Mouse (Mus musculus) embryonic facial prominence, embryonic 10.5 days (tissue): ENCODE measurements around the gene Hspg2. TPM values are rescaled to one million over a fixed set of nuclear protein-coding genes. Genes with fewer than 3 reads are reported as not detected.
A peak's percentile ranks its signal among the peaks of the same experiment; 100 is the strongest.

ENCODE experiments used
- DNase-seq: peaks from one replicate; pipeline ENCODE4 v3.0.0-alpha.2; 2017; ENCODE audit warnings: low spot score
- H3K27ac ChIP-seq: fragments of 300-500 bp; sonication (generic); replicated peaks from 2 replicates; pipeline ENCODE4 v1.5.1; 2016; ENCODE audit warnings: mild to moderate bottlenecking
- H3K27me3 ChIP-seq: fragments of 300-500 bp; sonication (generic); replicated peaks from 2 replicates; pipeline ENCODE4 v1.6.1; 2016; ENCODE audit warnings: low read depth, mild to moderate bottlenecking; ENCODE audit not compliant: poor library complexity, severe bottlenecking
- H3K36me3 ChIP-seq: fragments of 300-500 bp; sonication (generic); replicated peaks from 2 replicates; pipeline ENCODE4 v1.6.1; 2016; ENCODE audit warnings: mild to moderate bottlenecking, moderate library complexity
- H3K4me1 ChIP-seq: fragments of 300-500 bp; sonication (generic); 2 replicates; pipeline ENCODE4 v1.6.1; 2016
- H3K4me3 ChIP-seq: fragments of 300-500 bp; sonication (generic); 2 replicates; pipeline ENCODE4 v1.5.1; 2016; ENCODE audit warnings: mild to moderate bottlenecking, moderate library complexity
- H3K9me3 ChIP-seq: fragments of 300-500 bp; sonication (generic); 2 replicates; pipeline ENCODE4 v1.6.1; 2016; ENCODE audit warnings: mild to moderate bottlenecking
- WGBS: fragments of 180-500 bp; shearing (Covaris S2); methylation state at CpG from one replicate; pipeline ENCODE4 v1.1.7; 2016; 5-methylcytosine and 5-hydroxymethylcytosine counted together
- polyA plus RNA-seq: library from polyadenylated mRNA; unstranded; fragments of >200 nt; fragmentation: Nextera tagmentation; extraction: Ambion mirVana; gene quantifications from 2 replicates; pipeline ENCODE4 v1.2.1, GENCODE M21; 2016

Gene Hspg2
- polyA plus RNA-seq, 1 experiment from 2014 or later, result 19.6 TPM

DNA sequence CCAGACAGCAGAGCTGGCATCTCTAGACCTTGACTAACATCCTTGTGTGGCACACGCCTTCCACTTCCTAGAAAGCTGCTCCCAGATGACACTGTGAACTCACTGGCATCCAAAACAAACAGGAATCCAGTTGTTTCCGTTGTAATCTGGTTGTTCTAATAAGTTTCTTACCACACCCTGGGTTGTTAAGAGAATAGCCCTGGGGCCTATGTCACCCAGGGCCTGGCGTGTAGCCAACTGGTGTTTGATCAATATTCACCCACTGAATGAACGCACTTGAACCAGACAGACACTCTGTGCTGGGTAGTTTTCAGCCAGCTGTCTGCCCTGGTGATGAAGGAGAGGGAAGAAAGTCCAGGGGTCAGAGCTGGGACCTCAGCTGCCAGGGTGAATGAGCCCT is 58.8 kb downstream of the Hspg2 start:
- no peaks in the 10 kb centered on the region for H3K9me3 ChIP-seq
- H3K27ac ChIP-seq, result no peak overlapping the region
- H3K4me3 ChIP-seq, result no peak overlapping the region
- DNase-seq, result no peak
- H3K4me1 ChIP-seq, result no peaks in the 10 kb centered on the region
- 88% methylated on average over 4 of the region's 4 CpGs for WGBS
- H3K36me3 ChIP-seq, result peaks cover 98% of the 10 kb centered on the region
- no peaks in the 10 kb centered on the region for H3K27me3 ChIP-seq

DNA sequence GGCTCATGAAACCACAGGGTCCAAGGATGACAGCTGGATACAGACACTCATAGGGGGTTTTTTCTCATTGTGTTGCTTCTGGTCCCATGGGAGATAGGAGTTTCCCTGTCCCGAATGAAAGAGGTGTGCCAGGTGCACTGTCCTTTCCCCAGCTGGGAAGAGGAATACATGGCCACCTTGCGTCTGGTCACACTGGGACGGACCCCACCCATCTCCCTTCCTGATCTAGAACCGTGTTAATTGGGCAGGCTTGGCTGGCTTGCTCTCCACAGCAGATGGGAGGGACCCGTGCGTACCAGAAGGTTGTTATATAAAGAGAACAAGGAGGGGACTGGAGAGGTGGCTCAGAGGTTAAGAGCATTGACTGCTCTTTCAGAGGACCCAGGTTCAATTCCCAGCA is 59.3 kb downstream of the Hspg2 start:
- 92% methylated on average over 6 of the region's 6 CpGs for WGBS
- no peak for DNase-seq
- Histone ChIP-seq H3K4me3 (no peak overlapping the region), H3K4me1 (no peaks in the 10 kb centered on the region), H3K27ac (no peak overlapping the region), H3K27me3 (no peaks in the 10 kb centered on the region), H3K9me3 (no peaks in the 10 kb centered on the region), H3K36me3 (peaks cover 95% of the 10 kb centered on the region)

DNA sequence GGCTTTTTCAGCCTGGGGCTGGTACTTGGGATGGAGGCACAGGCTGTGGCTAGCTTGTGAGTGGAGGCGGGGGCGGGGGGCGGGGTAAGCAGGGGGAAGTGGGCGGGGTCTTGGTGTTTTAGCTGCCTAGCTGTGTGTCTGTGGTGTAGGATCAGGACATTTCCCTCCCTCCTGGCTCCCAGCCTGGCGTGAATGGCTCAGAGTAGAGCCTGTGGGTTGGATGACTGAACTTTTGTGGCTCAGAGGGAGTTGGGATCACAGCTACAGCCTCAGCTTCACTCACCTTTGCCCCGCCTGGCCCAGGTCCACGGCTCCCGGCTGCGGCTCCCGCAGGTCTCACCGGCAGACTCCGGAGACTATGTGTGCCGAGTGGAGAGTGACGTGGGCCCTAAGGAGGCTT is 71.8 kb downstream of the Hspg2 start:
- no peak for DNase-seq
- WGBS, result 70% methylated on average over 14 of the region's 14 CpGs
- H3K4me1 ChIP-seq, result no peaks in the 10 kb centered on the region
- H3K36me3 ChIP-seq, result peaks cover 96% of the 10 kb centered on the region
- H3K4me3 ChIP-seq, result no peak overlapping the region
- H3K27ac ChIP-seq, result no peak overlapping the region
- H3K27me3 ChIP-seq, result no peaks in the 10 kb centered on the region
- no peaks in the 10 kb centered on the region for H3K9me3 ChIP-seq

DNA sequence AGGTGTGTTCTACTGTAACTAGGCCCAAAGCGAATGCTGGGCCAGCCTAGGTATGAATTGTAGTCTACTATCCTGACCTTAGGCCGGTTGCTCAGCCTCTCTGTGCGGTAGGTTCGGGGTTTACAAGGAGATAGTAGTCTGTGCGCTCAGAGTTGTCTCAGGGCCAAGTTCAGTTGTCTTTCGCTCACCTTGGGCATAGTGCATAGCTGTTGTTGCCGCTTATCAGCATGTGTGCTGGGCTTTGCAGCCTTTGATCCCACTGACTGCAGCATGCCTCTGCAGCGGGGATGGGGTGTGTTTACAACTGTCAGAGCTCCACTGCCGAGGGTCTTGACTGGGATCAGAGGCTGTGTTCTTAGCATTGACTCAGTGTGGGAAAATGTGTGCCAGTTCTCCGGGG is 74.4 kb downstream of the Hspg2 start:
- no peaks in the 10 kb centered on the region for H3K27me3 ChIP-seq
- WGBS, result 89% methylated on average over 10 of the region's 10 CpGs

DNA sequence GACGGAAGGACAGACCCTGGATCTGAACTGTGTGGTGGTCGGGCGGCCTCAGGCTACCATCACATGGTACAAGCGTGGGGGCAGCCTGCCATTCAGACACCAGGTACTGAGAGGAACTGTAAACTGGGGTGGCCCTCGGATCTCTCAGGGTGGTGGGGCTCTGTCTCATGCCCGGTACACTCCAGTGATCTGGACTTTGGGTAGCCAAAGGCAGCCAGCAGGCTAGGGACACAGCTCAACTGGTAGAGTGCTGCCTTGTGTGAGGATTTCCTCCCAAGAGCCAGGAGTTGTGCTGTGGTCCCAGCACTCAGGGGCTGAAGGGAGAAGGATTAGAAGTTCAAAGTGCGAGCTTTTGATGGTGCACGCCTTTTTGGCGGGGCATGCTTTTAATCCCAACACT is 77.0 kb downstream of the Hspg2 start:
- 94% methylated on average over 9 of the region's 9 CpGs for WGBS
- peaks cover 99% of the 10 kb centered on the region for H3K36me3 ChIP-seq
- H3K4me3 ChIP-seq, result no peak overlapping the region

More for the DNA sequence above, 74.4 kb downstream of the Hspg2 start:
- Histone ChIP-seq H3K4me3 (no peak overlapping the region), H3K9me3 (no peaks in the 10 kb centered on the region), H3K36me3 (peaks cover 100% of the 10 kb centered on the region), H3K4me1 (no peaks in the 10 kb centered on the region), H3K27ac (no peak overlapping the region)
- no peak for DNase-seq

DNA sequence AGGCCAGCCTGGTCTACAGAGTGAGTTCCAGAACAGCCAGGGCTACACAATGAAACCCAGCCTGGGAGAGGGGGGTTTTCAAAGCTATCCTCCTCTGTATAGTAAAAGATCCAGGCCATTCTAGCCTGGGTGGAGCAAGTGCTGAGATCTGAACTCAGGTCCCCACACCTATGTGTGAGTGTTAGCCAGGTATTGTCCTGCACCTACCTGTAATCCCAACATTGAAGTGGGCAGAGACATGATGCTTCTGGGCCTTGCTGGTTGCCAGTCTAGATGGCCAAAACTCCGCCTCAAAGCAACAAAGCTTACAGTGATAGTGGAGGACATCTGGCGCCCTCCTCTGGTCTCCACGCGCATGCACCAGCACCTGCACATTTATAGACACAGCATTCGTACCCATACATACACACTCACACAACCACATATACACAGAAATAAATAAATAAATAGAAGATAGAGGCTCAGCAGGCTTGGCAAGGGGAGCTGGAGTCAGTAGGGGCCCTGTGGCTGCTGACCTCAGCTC is 77.5 kb downstream of the Hspg2 start:
- Histone ChIP-seq H3K27ac (no peak overlapping the region), H3K4me1 (no peaks in the 10 kb centered on the region), H3K27me3 (no peaks in the 10 kb centered on the region), H3K9me3 (no peaks in the 10 kb centered on the region), H3K4me3 (no peak overlapping the region), H3K36me3 (peaks cover 99% of the 10 kb centered on the region)
- DNase-seq, result peak; percentile 55
- WGBS, result 70% methylated on average over 5 of the region's 5 CpGs

More for the DNA sequence above, 77.0 kb downstream of the Hspg2 start:
- no peak for DNase-seq
- Histone ChIP-seq H3K9me3 (no peaks in the 10 kb centered on the region), H3K27ac (no peak overlapping the region), H3K27me3 (no peaks in the 10 kb centered on the region), H3K4me1 (no peaks in the 10 kb centered on the region)

DNA sequence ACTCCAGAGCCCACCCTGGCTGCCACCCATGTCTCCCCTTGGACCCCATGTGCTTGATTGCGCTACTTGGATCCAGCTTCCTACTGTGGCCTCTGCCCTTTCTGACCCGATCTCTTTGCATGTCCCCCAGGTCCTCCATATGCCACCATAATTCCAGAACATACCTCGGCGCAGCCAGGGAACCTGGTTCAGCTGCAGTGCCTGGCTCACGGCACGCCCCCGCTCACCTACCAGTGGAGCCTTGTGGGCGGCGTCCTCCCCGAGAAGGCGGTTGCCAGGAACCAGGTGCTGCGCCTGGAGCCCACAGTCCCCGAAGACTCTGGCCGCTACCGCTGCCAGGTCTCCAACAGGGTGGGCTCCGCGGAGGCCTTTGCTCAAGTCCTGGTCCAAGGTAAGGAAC is 84.9 kb downstream of the Hspg2 start:
- peaks cover 96% of the 10 kb centered on the region for H3K36me3 ChIP-seq
- no peaks in the 10 kb centered on the region for H3K27me3 ChIP-seq
- H3K4me3 ChIP-seq, result no peak overlapping the region
- no peaks in the 10 kb centered on the region for H3K4me1 ChIP-seq
- WGBS, result 96% methylated on average over 17 of the region's 17 CpGs
- H3K9me3 ChIP-seq, result no peaks in the 10 kb centered on the region
- DNase-seq, result no peak
- H3K27ac ChIP-seq, result no peak overlapping the region

DNA sequence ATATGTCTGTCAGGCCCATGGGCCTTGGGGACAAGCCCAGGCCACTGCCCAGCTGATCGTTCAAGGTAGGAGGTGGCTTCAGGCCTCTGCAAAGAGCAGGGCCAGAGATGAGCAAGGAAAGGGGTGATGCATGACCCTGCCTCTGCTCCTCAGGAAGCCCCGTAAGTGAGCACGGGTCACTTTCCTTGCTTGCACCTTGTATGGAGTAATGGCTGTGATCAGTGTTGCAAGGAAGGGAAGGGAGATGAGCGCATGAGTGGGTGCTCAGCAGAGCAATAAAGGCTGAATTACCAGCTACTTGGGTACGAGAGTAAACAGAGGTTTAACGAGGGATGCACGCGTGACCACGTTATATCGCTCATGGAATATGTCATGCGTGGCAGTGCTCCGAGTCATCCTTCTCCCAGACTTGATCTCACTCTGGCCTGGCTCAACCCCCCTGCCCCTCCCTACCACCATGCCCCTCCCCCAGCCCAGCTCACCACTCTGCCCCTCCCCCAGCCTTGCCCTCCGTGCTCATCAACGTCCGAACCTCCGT is 88.2 kb downstream of the Hspg2 start:
- peaks cover 95% of the 10 kb centered on the region for H3K36me3 ChIP-seq
- no peak overlapping the region for H3K4me3 ChIP-seq
- H3K27ac ChIP-seq, result no peak overlapping the region
- H3K4me1 ChIP-seq, result no peaks in the 10 kb centered on the region
- no peak for DNase-seq
- H3K27me3 ChIP-seq, result no peaks in the 10 kb centered on the region
- H3K9me3 ChIP-seq, result no peaks in the 10 kb centered on the region
- 88% methylated on average over 16 of the region's 16 CpGs for WGBS

DNA sequence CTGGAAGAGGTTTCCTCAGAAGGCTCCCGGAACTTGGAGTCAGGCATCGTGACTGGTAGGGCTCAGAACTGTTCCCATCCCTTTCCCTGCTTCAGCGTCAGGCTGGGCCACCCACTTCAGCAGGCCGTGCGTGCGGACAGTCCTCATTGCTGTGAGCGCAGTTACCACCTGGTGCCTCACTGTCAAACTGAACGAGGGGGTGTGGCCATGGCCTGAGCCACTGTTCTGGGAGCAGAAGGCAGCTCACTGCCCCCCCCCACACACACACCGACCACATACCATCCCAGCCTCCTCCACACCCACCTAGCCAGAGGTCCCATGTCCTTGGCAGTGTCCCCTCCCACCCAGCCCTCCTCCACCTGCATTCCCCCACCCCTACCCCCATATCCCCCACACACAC is 101.3 kb downstream of the Hspg2 start:
- DNase-seq, result no peak
- H3K4me1 ChIP-seq, result no peaks in the 10 kb centered on the region
- no peaks in the 10 kb centered on the region for H3K9me3 ChIP-seq
- 0 out of 2 replicates have a peak overlapping the region, but pooled peaks have one; percentile 35 for H3K27ac ChIP-seq
- H3K4me3 ChIP-seq, result no peak overlapping the region
- peaks cover 62% of the 10 kb centered on the region for H3K36me3 ChIP-seq
- 85% methylated on average over 9 of the region's 9 CpGs for WGBS
- H3K27me3 ChIP-seq, result no peaks in the 10 kb centered on the region

DNA sequence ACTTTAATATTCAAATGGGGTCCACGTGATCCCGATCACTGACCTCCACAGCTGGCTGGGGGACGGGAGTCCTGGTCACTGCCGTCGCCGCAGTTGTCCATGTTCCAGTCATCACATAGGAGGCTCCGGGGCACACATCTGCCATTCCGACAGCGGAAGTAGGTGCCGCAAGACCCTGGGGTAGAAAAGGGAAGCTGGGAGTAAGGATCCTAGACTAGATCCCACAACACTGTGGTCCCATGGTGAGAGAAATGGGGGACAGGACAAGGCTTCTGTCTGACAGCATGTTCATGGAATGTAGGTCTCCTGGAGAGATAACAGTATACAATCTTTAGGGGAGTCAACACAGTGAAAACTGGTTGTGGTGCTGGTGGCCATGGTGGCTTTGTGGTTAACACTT is 105.9 kb downstream of the Hspg2 start, which contains the start of gene Ldlrad2:
Ldlrad2 (minus strand) TSS at position 101 of the 400 bp plus-strand sequence.
- no peak within 1 kb of the TSS for H3K4me3 ChIP-seq
- H3K9me3 ChIP-seq, result no peaks in the 10 kb centered on the region
- peaks cover 21% of the 10 kb centered on the region for H3K27me3 ChIP-seq
- no peak within 1 kb of the TSS for H3K27ac ChIP-seq
- WGBS, result 89% methylated on average over 10 of the region's 10 CpGs
- peaks cover 24% of the 10 kb centered on the region for H3K36me3 ChIP-seq
- no peak for DNase-seq
- peaks cover 7% of the 10 kb centered on the region for H3K4me1 ChIP-seq

DNA sequence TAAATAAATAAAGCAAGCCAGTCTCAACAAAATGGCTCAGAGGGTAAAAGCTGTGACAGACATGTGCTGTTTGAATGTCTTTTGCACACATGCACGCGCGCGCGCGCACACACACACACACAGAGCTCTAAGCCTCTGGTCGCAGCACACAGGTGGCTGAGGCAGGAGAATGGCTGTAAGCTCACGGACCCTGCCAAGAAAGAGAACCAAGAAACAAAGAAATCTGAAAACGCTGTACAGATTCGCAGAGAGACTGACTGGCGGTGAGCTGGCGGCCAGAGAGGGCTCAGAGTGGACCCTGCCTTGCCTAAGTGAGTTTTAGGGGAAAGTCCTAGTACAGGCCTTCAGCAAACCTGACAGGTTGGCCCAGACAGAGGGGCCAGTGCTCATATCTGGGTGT is 108.9 kb downstream of the Hspg2 start:
- H3K27ac ChIP-seq, result no peak overlapping the region
- H3K36me3 ChIP-seq, result no peaks in the 10 kb centered on the region; the same call in 1 of the 2 replicates
- peaks cover 15% of the 10 kb centered on the region for H3K4me1 ChIP-seq
- 95% methylated on average over 12 of the region's 12 CpGs for WGBS
- H3K9me3 ChIP-seq, result no peaks in the 10 kb centered on the region
- DNase-seq, result no peak
- H3K27me3 ChIP-seq, result peaks cover 37% of the 10 kb centered on the region
- no peak overlapping the region for H3K4me3 ChIP-seq

DNA sequence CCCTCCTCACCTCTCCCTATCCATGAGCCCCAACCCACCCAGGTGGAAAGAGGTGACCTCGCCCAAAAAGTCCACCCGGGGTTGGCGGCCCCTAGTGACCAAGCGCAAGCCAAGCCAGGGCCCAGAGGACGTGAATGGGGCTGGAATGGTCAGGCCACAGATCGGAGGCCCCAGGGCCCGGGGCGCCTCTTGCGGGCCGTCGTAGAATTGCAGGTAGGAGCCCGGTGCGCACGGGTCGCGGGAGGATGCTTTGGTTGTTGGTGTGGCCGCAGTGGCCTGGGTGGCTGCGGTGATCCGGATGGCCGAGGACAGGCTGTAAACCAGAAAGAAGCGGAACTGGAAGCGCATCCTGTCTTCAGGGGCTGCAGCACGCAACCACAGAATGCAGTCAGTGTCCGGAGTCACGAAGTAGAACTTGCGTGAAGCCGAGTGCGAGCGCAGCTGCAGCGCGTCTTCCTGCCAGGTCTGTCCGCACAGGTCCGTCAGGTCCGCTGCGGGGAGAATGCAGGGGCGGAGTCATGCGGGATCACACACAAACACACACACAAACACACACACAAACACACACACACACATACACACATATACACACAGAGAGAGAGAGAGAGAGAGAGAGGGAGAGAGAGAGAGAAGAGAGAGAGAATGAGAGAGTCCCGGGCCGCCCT is 109.7 kb downstream of the Hspg2 start:
- Histone ChIP-seq H3K27ac (no peak overlapping the region), H3K27me3 (peaks cover 37% of the 10 kb centered on the region), H3K4me1 (peaks cover 15% of the 10 kb centered on the region), H3K9me3 (no peaks in the 10 kb centered on the region), H3K4me3 (peak overlapping the region; percentile 54), H3K36me3 (no peaks in the 10 kb centered on the region; the same call in 1 of the 2 replicates)
- 3% methylated on average over 39 of the region's 39 CpGs for WGBS
- DNase-seq, result peak; percentile 83

DNA sequence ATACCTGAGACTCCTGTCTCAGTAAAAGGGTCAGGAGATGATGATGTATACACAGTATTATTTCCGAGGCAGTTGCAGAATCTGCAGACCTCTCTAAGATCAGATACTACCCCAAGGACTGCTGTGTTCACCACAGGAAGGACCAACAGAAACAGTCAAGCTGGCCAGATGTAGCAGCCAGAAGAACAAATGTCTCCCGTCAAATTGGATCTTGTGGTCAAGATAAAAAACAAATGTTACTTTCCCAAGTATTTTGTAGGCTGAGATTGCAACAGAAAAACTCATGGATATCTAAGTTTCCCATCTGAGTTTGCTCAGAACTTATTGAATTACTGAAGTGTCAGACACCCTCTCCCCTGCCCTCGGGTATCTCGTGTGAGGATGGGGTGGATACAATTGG is 111.2 kb downstream of the Hspg2 start:
- DNase-seq, result no peak
- H3K4me3 ChIP-seq, result no peak overlapping the region
- WGBS, result 55% methylated on average over 4 of the region's 4 CpGs
- peaks cover 15% of the 10 kb centered on the region for H3K4me1 ChIP-seq
- no peak overlapping the region for H3K27ac ChIP-seq
- H3K36me3 ChIP-seq, result no peaks in the 10 kb centered on the region
- no peaks in the 10 kb centered on the region for H3K9me3 ChIP-seq
- H3K27me3 ChIP-seq, result peaks cover 37% of the 10 kb centered on the region
